Mouse (Mus musculus): ENCODE measurements around the gene Rbpjl. TPM values are rescaled to one million over a fixed set of nuclear protein-coding genes. Genes with fewer than 3 reads are reported as not detected.

Gene Rbpjl
- not detected for total RNA-seq (2023)

GRCm38 (mm10) chr2:164402906-164403305, at the start of gene Rbpjl:
Gene Rbpjl (plus strand): TSS chr2:164403141.

DNA sequence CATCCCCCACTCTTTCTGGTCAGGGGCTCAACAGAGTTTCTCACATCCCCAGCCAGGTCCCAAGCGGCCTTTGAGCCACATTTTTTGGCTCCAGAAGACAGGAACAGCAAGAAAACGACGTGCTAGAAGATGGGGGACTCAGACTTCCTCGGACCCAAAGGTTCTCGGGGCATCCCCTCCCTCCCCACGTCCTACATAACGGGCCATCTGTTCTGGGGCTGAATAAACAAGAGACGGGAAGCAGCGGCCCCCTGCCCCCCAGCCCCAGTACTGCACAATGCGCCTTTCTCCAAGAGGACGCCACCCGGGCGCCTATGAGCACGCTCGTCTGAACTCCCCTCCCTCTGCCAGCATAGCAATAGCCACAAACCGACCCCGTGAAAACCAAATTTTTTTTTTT, 13.9 kb upstream of the Rbpjl start, which contains the start of gene Slpi:
TSS of gene Slpi (minus strand) at position 76 of the 400 bp plus-strand sequence.

DNA sequence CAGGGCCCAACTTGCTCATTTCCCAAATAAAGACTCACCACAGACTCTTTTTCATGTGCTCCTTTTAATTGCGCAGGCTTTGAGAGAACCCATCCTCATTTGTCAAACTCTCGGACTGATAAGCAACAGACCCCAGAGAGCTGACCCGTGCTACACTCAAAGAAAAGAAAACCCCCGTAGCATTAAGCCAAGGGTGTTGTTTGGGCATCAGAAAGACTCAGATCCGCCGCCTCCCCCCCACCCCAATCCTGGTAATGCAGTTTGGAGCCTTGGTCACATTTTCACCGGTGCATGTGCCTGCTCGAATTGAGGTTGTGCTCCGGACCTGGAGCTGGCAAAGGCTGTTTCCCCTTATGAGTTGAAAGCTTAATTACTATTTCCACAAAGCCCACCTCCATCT, 2.1 kb downstream of the Rbpjl start, which contains the start of gene Matn4:
TSS of gene Matn4 (minus strand) at position 101 of the 400 bp plus-strand sequence.

GRCm38 (mm10) chr2:164443460-164444000, 40.6 kb downstream of the Rbpjl start, which contains the start of gene Sdc4:
Gene Sdc4 (minus strand): TSS chr2:164443887.

DNA sequence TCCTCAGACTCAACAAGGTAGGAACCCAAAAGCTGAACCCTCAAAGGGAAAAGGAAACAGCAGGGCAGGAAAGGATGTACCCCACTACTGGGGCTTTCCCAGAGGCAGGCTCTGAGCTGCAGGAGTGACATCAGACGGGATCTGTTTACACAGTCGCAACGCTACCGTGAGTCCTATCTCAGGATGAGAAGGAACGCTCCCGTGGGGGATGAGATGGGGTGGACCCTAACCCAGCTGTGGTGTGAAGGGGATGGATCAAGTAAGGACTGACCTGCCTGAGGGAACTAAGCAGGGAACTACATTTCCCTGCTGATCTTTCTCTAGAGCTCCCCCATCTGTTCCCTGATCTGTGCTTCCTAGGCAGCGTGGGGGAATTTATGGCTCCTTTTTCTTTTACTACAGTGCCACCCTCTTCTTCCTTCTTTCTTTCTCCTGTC, 53.9 kb downstream of the Rbpjl start, which contains the start of gene Sys1:
TSS of gene Sys1 (plus strand) at position 101 of the 437 bp plus-strand sequence.

GRCm38 (mm10) chr2:164460745-164461551, 58.0 kb downstream of the Rbpjl start, which contains the start of gene Gm20458:
Gene Gm20458 (plus strand): TSS chr2:164460967.

Other genes starting within 250 kb of the Rbpjl start
- not detected for gene Kcns1, start 232.0 kb upstream of the Rbpjl start, total RNA-seq (2023)
- not detected for gene Wfdc5, start 220.4 kb upstream of the Rbpjl start, total RNA-seq (2023)
- not detected for gene Wfdc12, start 212.5 kb upstream of the Rbpjl start, total RNA-seq (2023)
- gene Wfdc15a, start 203.0 kb upstream of the Rbpjl start, total RNA-seq (2023), result not detected
- not detected for gene Wfdc15b, start 181.5 kb upstream of the Rbpjl start, total RNA-seq (2023)
- not detected for gene Svs2, start 164.7 kb upstream of the Rbpjl start, total RNA-seq (2023)
- not detected for gene Svs3b, start 146.5 kb upstream of the Rbpjl start, total RNA-seq (2023)
- not detected for gene Svs4, start 124.7 kb upstream of the Rbpjl start, total RNA-seq (2023)
- gene Svs3a, start 113.9 kb upstream of the Rbpjl start, total RNA-seq (2023), result not detected
- gene Svs6, start 86.4 kb upstream of the Rbpjl start, total RNA-seq (2023), result not detected
- not detected for gene Svs5, start 70.4 kb upstream of the Rbpjl start, total RNA-seq (2023)
- 3.9 TPM for gene Slpi, start 14.0 kb upstream of the Rbpjl start, total RNA-seq (2023)
- not detected for gene Matn4, start 2.0 kb downstream of the Rbpjl start, total RNA-seq (2023)
- gene Sdc4, start 40.7 kb downstream of the Rbpjl start, total RNA-seq (2023), result 11.7 TPM
- gene Sys1, start 53.8 kb downstream of the Rbpjl start, total RNA-seq (2023), result 44.3 TPM
- 6.3 TPM for gene Gm20458, start 57.8 kb downstream of the Rbpjl start, total RNA-seq (2023)
- not detected for gene Trp53tg5, start 70.6 kb downstream of the Rbpjl start, total RNA-seq (2023)
- gene Dbndd2, start 83.0 kb downstream of the Rbpjl start, total RNA-seq (2023), result 5.1 TPM
- 56.1 TPM for gene Pigt, start 94.4 kb downstream of the Rbpjl start, total RNA-seq (2023)
- gene Wfdc2, start 159.3 kb downstream of the Rbpjl start, total RNA-seq (2023), result not detected
- not detected for gene Spint3, start 170.3 kb downstream of the Rbpjl start, total RNA-seq (2023)
- not detected for gene Wfdc6a, start 182.3 kb downstream of the Rbpjl start, total RNA-seq (2023)
- gene Eppin, start 190.5 kb downstream of the Rbpjl start, total RNA-seq (2023), result not detected
- gene Wfdc6b, start 210.4 kb downstream of the Rbpjl start, total RNA-seq (2023), result not detected
- gene Wfdc8, start 210.5 kb downstream of the Rbpjl start, total RNA-seq (2023), result not detected
- gene Wfdc16, start 235.7 kb downstream of the Rbpjl start, total RNA-seq (2023), result not detected